Mouse (Mus musculus): Measurements from ENCODE around the gene Cep63.

DNA sequence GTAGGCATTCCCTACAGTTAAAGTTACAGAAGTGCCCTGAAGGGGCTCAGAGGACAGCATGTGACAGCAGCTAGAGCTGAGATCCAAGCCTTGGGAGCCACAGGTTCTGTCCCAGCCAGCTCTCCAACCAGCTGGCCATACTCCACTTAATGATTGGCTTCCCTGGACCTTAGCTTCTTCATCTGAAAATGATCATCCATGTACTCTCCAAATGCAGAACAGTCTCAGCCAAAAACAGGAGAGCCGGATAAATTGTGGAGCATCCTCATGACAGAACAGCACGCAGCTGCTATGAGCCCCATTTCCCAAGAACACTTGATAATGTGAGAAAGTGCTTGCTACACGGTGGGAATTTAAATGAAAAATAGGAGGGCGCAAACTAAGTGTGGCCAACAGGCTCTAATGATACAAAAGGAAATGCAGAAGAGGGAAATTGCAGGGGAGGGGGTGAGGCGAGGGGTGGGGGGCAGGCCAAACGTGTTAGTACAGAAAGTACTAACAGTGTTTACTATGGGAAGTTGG lies 24.9 kb upstream of the Cep63 start:
- no peak for TF ChIP-seq CTCF (IDR thresholded peaks at IDR 0.05; ENCODE audit: control insufficient read depth, insufficient read depth, low read length)
- TF ChIP-seq POLR2A (IDR thresholded peaks at IDR 0.05; ENCODE audit: borderline replicate concordance, control insufficient read depth, low read depth, low read length), result no peak
